Mouse (Mus musculus) stomach, postnatal 0 days (tissue): ENCODE measurements around the gene Elp5. TPM values are rescaled to one million over a fixed set of nuclear protein-coding genes. Genes with fewer than 3 reads are reported as not detected.

Experiments
- ATAC-seq: fragments of 200-750 bp; cut with Nextera tagmentation; 2 replicates; pipeline ENCODE4 v1.8.0; 2017; ENCODE audit not compliant: low FRiP score, low TSS enrichment
- DNase-seq: peaks from one replicate; pipeline ENCODE4 v3.0.0-alpha.2; 2016; ENCODE audit warnings: low spot score
- H3K27ac ChIP-seq: fragments of 300-500 bp; sonication (generic); replicated peaks from 2 replicates; pipeline ENCODE4 v1.5.1; 2014; ENCODE audit warnings: mild to moderate bottlenecking, control low read depth
- H3K27me3 ChIP-seq: fragments of 300-500 bp; sonication (generic); 2 replicates; pipeline ENCODE4 v1.6.1; 2014; ENCODE audit warnings: low read length; ENCODE audit not compliant: control insufficient read depth, insufficient read depth
- H3K36me3 ChIP-seq: fragments of 300-500 bp; sonication (generic); 2 replicates; pipeline ENCODE4 v1.6.1; 2014; ENCODE audit warnings: low read length, mixed read lengths; ENCODE audit not compliant: control insufficient read depth, insufficient read depth
- H3K4me1 ChIP-seq: fragments of 300-500 bp; sonication (generic); replicated peaks from 2 replicates; pipeline ENCODE4 v1.6.1; 2014; ENCODE audit warnings: antibody characterized with exemption; ENCODE audit not compliant: control insufficient read depth, insufficient read depth
- H3K4me2 ChIP-seq: fragments of 300-500 bp; sonication (generic); replicated peaks from 2 replicates; pipeline ENCODE4 v1.6.1; 2014; ENCODE audit warnings: low read depth, mild to moderate bottlenecking, control low read depth, moderate library complexity
- H3K4me3 ChIP-seq: fragments of 300-500 bp; sonication (generic); 2 replicates; pipeline ENCODE4 v1.5.1; 2014; ENCODE audit warnings: low read depth, low read length, control low read depth
- H3K9ac ChIP-seq: fragments of 300-500 bp; sonication (generic); 2 replicates; pipeline ENCODE4 v1.6.1; 2014; ENCODE audit warnings: mild to moderate bottlenecking, low read length, control low read depth, mixed read lengths
- H3K9me3 ChIP-seq: fragments of 300-500 bp; sonication (generic); 2 replicates; pipeline ENCODE4 v1.6.1; 2016; ENCODE audit warnings: low read length; ENCODE audit not compliant: control insufficient read depth
- CTCF ChIP-seq: IDR thresholded peaks from 2 replicates; pipeline ENCODE4 v1.5.1; 2016; ENCODE audit warnings: antibody characterized with exemption, low read depth, mild to moderate bottlenecking, moderate library complexity
- EP300 ChIP-seq: optimal IDR thresholded peaks from 2 replicates; pipeline ENCODE3; 2016; ENCODE audit warnings: antibody characterized with exemption
- WGBS: fragments of 180-500 bp; shearing (Covaris S2); extraction: QIAGEN DNeasy Blood & Tissue Kit; methylation state at CpG from one replicate; pipeline ENCODE4 v1.1.7; 2014; 5-methylcytosine and 5-hydroxymethylcytosine counted together
- polyA plus RNA-seq: library from polyadenylated mRNA; unstranded; fragments of >200 nt; fragmentation: Nextera tagmentation; extraction: Ambion mirVana; gene quantifications from 2 replicates; pipeline ENCODE4 v1.2.1, GENCODE M21; 2015

Gene Elp5
- polyA plus RNA-seq, 1 experiment from 2014 or later = 73.4 TPM

GRCm38 (mm10) chr11:69939731-69940130 is 42.6 kb downstream of the Elp5 start:
- Histone ChIP-seq H3K4me3 (no peak overlapping the region), H3K27ac (no peak overlapping the region), H3K4me1 (peaks cover 6% of the 10 kb centered on the region), H3K36me3 (peaks cover 3% of the 10 kb centered on the region; the same call in 1 of the 2 replicates), H3K9ac (no peak overlapping the region), H3K9me3 (no peaks in the 10 kb centered on the region), H3K27me3 (no peaks in the 10 kb centered on the region), H3K4me2 (no peak overlapping the region)
- TF ChIP-seq EP300 (no peak), CTCF (no peak)
- DNase-seq (no peak), ATAC-seq (no peak)
- 90% methylated on average over 17 of the region's 17 CpGs for WGBS

GRCm38 (mm10) chr11:69939181-69939580 is 43.1 kb downstream of the Elp5 start:
- TF ChIP-seq EP300 (no peak), CTCF (no peak)
- no peak for DNase-seq
- WGBS = 67% methylated on average over 5 of the region's 5 CpGs
- H3K36me3 ChIP-seq = no peaks in the 10 kb centered on the region
- H3K27ac ChIP-seq = no peak overlapping the region
- H3K9ac ChIP-seq = no peak overlapping the region
- no peaks in the 10 kb centered on the region for H3K27me3 ChIP-seq
- H3K4me2 ChIP-seq = no peak overlapping the region
- no peak for ATAC-seq
- H3K9me3 ChIP-seq = no peaks in the 10 kb centered on the region
- H3K4me3 ChIP-seq = no peak overlapping the region
- peaks cover 6% of the 10 kb centered on the region for H3K4me1 ChIP-seq

GRCm38 (mm10) chr11:69938401-69938979 is 43.8 kb downstream of the Elp5 start:
- Histone ChIP-seq H3K9ac (no peak overlapping the region), H3K36me3 (no peaks in the 10 kb centered on the region), H3K27me3 (no peaks in the 10 kb centered on the region), H3K4me2 (no peak overlapping the region), H3K9me3 (no peaks in the 10 kb centered on the region), H3K4me1 (peaks cover 6% of the 10 kb centered on the region), H3K4me3 (no peak overlapping the region), H3K27ac (0 out of 2 replicates have a peak overlapping the region, but pooled peaks have one; percentile 40)
- ATAC-seq (no peak), DNase-seq (no peak)
- no peak for TF ChIP-seq CTCF
- no peak for TF ChIP-seq EP300
- WGBS = 31% methylated on average over 9 of the region's 9 CpGs

- Histone ChIP-seq H3K36me3 (no peaks in the 10 kb centered on the region), H3K4me1 (peaks cover 6% of the 10 kb centered on the region), H3K27me3 (no peaks in the 10 kb centered on the region), H3K9me3 (no peaks in the 10 kb centered on the region), H3K9ac (peak overlapping the region; percentile 4; the same call in 1 of the 2 replicates), H3K27ac (peak overlapping the region; percentile 65), H3K4me2 (no peak overlapping the region), H3K4me3 (no peak overlapping the region)
- WGBS = 69% methylated on average over 5 of the region's 5 CpGs
- DNase-seq (no peak), ATAC-seq (no peak)
- no peak for TF ChIP-seq CTCF
- TF ChIP-seq EP300 = no peak
Measured at GRCm38 (mm10) chr11:69937834-69938233, 44.5 kb downstream of the Elp5 start.

- Histone ChIP-seq H3K4me3 (no peak overlapping the region), H3K4me1 (peaks cover 6% of the 10 kb centered on the region), H3K9ac (peak overlapping the region; percentile 27; the same call in 1 of the 2 replicates), H3K27me3 (no peaks in the 10 kb centered on the region), H3K27ac (peak overlapping the region; percentile 65), H3K9me3 (no peaks in the 10 kb centered on the region), H3K36me3 (no peaks in the 10 kb centered on the region), H3K4me2 (no peak overlapping the region)
- peak; percentile 24; the same call in 1 of the 2 replicates for ATAC-seq
- WGBS = 15% methylated on average over 4 of the region's 4 CpGs
- peak; percentile 47 for DNase-seq
- TF ChIP-seq EP300 (no peak), CTCF (no peak)
Measured at GRCm38 (mm10) chr11:69937385-69937784, 44.9 kb downstream of the Elp5 start.

- peak overlapping the region; percentile 44; the same call in 1 of the 2 replicates for H3K4me3 ChIP-seq
- peak overlapping the region; percentile 89 for H3K4me2 ChIP-seq
- 28% methylated on average over 9 of the region's 9 CpGs for WGBS
- peak overlapping the region; percentile 65 for H3K27ac ChIP-seq
- H3K9ac ChIP-seq = peak overlapping the region; percentile 27; the same call in 1 of the 2 replicates
- peaks cover 6% of the 10 kb centered on the region for H3K4me1 ChIP-seq
- H3K9me3 ChIP-seq = no peaks in the 10 kb centered on the region
- no peaks in the 10 kb centered on the region for H3K27me3 ChIP-seq
- DNase-seq (no peak), ATAC-seq (peak; percentile 1; the same call in 1 of the 2 replicates)
- H3K36me3 ChIP-seq = no peaks in the 10 kb centered on the region
- TF ChIP-seq CTCF = no peak
- no peak for TF ChIP-seq EP300
Measured at GRCm38 (mm10) chr11:69936714-69937347, 45.5 kb downstream of the Elp5 start.
